Mouse (Mus musculus): ENCODE data around the gene Rac3. TPM values are rescaled to one million over a fixed set of nuclear protein-coding genes. Genes with fewer than 3 reads are reported as not detected.
"Not testable (repeated sequence)": the region's sequence is repeated elsewhere in the genome, so short reads cannot be mapped to it uniquely, and the experiment has no call there.

Gene Rac3
- polyA plus RNA-seq, 1 experiment, result 2.5 TPM

GRCm38 (mm10) chr11:120747974-120748373 lies 26.7 kb downstream of the Rac3 start:
- Histone ChIP-seq H3K36me3 (ENCODE audit: control insufficient read depth, insufficient read depth) (no peaks in the 10 kb centered on the region), H3K4me3 (ENCODE audit: insufficient read depth, poor library complexity, severe bottlenecking) (no peak overlapping the region), H3ac (ENCODE audit: control insufficient read depth, insufficient read length, low read depth) (no peak overlapping the region), H3K79me3 (ENCODE audit: low read depth) (no peaks in the 10 kb centered on the region), H3K27me3 (ENCODE audit: control insufficient read depth, insufficient read depth, insufficient read length) (peaks cover 6% of the 10 kb centered on the region), H3K79me2 (ENCODE audit: control insufficient read depth, insufficient read depth) (no peaks in the 10 kb centered on the region)
- TF ChIP-seq MYOD1 (IDR thresholded peaks at IDR 0.05; ENCODE audit: control insufficient read depth, insufficient read length, low read depth) (no peak), FOSL1 (IDR thresholded peaks at IDR 0.05; ENCODE audit: insufficient read depth, low read length, poor library complexity, severe bottlenecking) (no peak), MYOG (IDR thresholded peaks at IDR 0.05; ENCODE audit: control insufficient read depth, extremely low read depth, insufficient read length) (no peak), CEBPB (IDR thresholded peaks at IDR 0.05; ENCODE audit: low read depth) (no peak), MAX (IDR thresholded peaks at IDR 0.05) (no peak), CTCF (IDR thresholded peaks at IDR 0.05; ENCODE audit: control insufficient read depth, insufficient read depth, insufficient read length) (no peak), USF1 (IDR thresholded peaks at IDR 0.05; ENCODE audit: low read depth) (no peak)

- no peaks in the 10 kb centered on the region for H3K79me2 ChIP-seq (ENCODE audit: control insufficient read depth, insufficient read depth)
- peaks cover 3% of the 10 kb centered on the region for H3K27me3 ChIP-seq (ENCODE audit: control insufficient read depth, insufficient read depth, insufficient read length)
- H3K79me3 ChIP-seq (ENCODE audit: low read depth), result no peaks in the 10 kb centered on the region
- H3K4me3 ChIP-seq (ENCODE audit: insufficient read depth, poor library complexity, severe bottlenecking), result no peak overlapping the region
- no peak overlapping the region for H3ac ChIP-seq (ENCODE audit: control insufficient read depth, insufficient read length, low read depth)
- no peaks in the 10 kb centered on the region for H3K36me3 ChIP-seq (ENCODE audit: control insufficient read depth, insufficient read depth)
- no peak for TF ChIP-seq MYOG (IDR thresholded peaks at IDR 0.05; ENCODE audit: control insufficient read depth, extremely low read depth, insufficient read length)
- peak; percentile 28 for TF ChIP-seq CTCF (IDR thresholded peaks at IDR 0.05; ENCODE audit: control insufficient read depth, insufficient read depth, insufficient read length)
- TF ChIP-seq MAX (IDR thresholded peaks at IDR 0.05), result no peak
- no peak for TF ChIP-seq FOSL1 (IDR thresholded peaks at IDR 0.05; ENCODE audit: insufficient read depth, low read length, poor library complexity, severe bottlenecking)
- no peak for TF ChIP-seq MYOD1 (IDR thresholded peaks at IDR 0.05; ENCODE audit: control insufficient read depth, insufficient read length, low read depth)
These were observed 28.2 kb downstream of the Rac3 start for GRCm38 (mm10) chr11:120749430-120749829.

GRCm38 (mm10) chr11:120751606-120752005 lies 30.3 kb downstream of the Rac3 start:
- Histone ChIP-seq H3K27me3 (ENCODE audit: control insufficient read depth, insufficient read depth, insufficient read length) (no peaks in the 10 kb centered on the region), H3K4me3 (ENCODE audit: insufficient read depth, poor library complexity, severe bottlenecking) (no peak overlapping the region), H3K79me2 (ENCODE audit: control insufficient read depth, insufficient read depth) (no peaks in the 10 kb centered on the region), H3ac (ENCODE audit: control insufficient read depth, insufficient read length, low read depth) (no peak overlapping the region), H3K36me3 (ENCODE audit: control insufficient read depth, insufficient read depth) (no peaks in the 10 kb centered on the region), H3K79me3 (ENCODE audit: low read depth) (no peaks in the 10 kb centered on the region)
- TF ChIP-seq USF1 (IDR thresholded peaks at IDR 0.05; ENCODE audit: low read depth), result no peak
- TF ChIP-seq MYOG (IDR thresholded peaks at IDR 0.05; ENCODE audit: control insufficient read depth, extremely low read depth, insufficient read length), result no peak
- TF ChIP-seq CTCF (IDR thresholded peaks at IDR 0.05; ENCODE audit: control insufficient read depth, insufficient read depth, insufficient read length), result no peak

- no peak for TF ChIP-seq FOSL1 (IDR thresholded peaks at IDR 0.05; ENCODE audit: insufficient read depth, low read length, poor library complexity, severe bottlenecking)
- no peak for TF ChIP-seq MAX (IDR thresholded peaks at IDR 0.05)
- no peak for TF ChIP-seq CTCF (IDR thresholded peaks at IDR 0.05; ENCODE audit: control insufficient read depth, insufficient read depth, insufficient read length)
- no peak for TF ChIP-seq MYOD1 (IDR thresholded peaks at IDR 0.05; ENCODE audit: control insufficient read depth, insufficient read length, low read depth)
- no peak for TF ChIP-seq MYOG (IDR thresholded peaks at IDR 0.05; ENCODE audit: control insufficient read depth, extremely low read depth, insufficient read length)
- TF ChIP-seq CEBPB (IDR thresholded peaks at IDR 0.05; ENCODE audit: low read depth), result no peak
- TF ChIP-seq USF1 (IDR thresholded peaks at IDR 0.05; ENCODE audit: low read depth), result no peak
These were observed 39.0 kb downstream of the Rac3 start for GRCm38 (mm10) chr11:120760236-120760635.

GRCm38 (mm10) chr11:120761811-120762671 lies 40.8 kb downstream of the Rac3 start:
- H3ac ChIP-seq (ENCODE audit: control insufficient read depth, insufficient read length, low read depth), result no peak overlapping the region
- no peaks in the 10 kb centered on the region for H3K79me3 ChIP-seq (ENCODE audit: low read depth)
- no peaks in the 10 kb centered on the region for H3K27me3 ChIP-seq (ENCODE audit: control insufficient read depth, insufficient read depth, insufficient read length)
- H3K4me3 ChIP-seq (ENCODE audit: insufficient read depth, poor library complexity, severe bottlenecking), result no peak overlapping the region
- peak; percentile 52 for TF ChIP-seq MAX (IDR thresholded peaks at IDR 0.05)
- no peak for TF ChIP-seq CEBPB (IDR thresholded peaks at IDR 0.05; ENCODE audit: low read depth)
- TF ChIP-seq CTCF (IDR thresholded peaks at IDR 0.05; ENCODE audit: control insufficient read depth, insufficient read depth, insufficient read length), result no peak
- no peaks in the 10 kb centered on the region for H3K79me2 ChIP-seq (ENCODE audit: control insufficient read depth, insufficient read depth)
- no peaks in the 10 kb centered on the region for H3K36me3 ChIP-seq (ENCODE audit: control insufficient read depth, insufficient read depth)

More at GRCm38 (mm10) chr11:120760236-120760635, 39.0 kb downstream of the Rac3 start:
- Histone ChIP-seq H3K4me3 (ENCODE audit: insufficient read depth, poor library complexity, severe bottlenecking) (no peak overlapping the region), H3K79me2 (ENCODE audit: control insufficient read depth, insufficient read depth) (no peaks in the 10 kb centered on the region), H3ac (ENCODE audit: control insufficient read depth, insufficient read length, low read depth) (no peak overlapping the region), H3K27me3 (ENCODE audit: control insufficient read depth, insufficient read depth, insufficient read length) (no peaks in the 10 kb centered on the region), H3K79me3 (ENCODE audit: low read depth) (no peaks in the 10 kb centered on the region), H3K36me3 (ENCODE audit: control insufficient read depth, insufficient read depth) (no peaks in the 10 kb centered on the region)

- H3K27me3 ChIP-seq (ENCODE audit: control insufficient read depth, insufficient read depth, insufficient read length); H3K79me3 ChIP-seq (ENCODE audit: low read depth); H3K4me3 ChIP-seq (ENCODE audit: insufficient read depth, poor library complexity, severe bottlenecking); H3K79me2 ChIP-seq (ENCODE audit: control insufficient read depth, insufficient read depth); H3ac ChIP-seq (ENCODE audit: control insufficient read depth, insufficient read length, low read depth); H3K36me3 ChIP-seq (ENCODE audit: control insufficient read depth, insufficient read depth): not testable (repeated sequence)
These were observed 41.4 kb downstream of the Rac3 start, which contains the start of gene Hmga1b for GRCm38 (mm10) chr11:120762672-120763041. TSS of gene Hmga1b (plus strand) at chr11:120762794.

GRCm38 (mm10) chr11:120763121-120763999 lies 42.1 kb downstream of the Rac3 start:
- not testable (repeated sequence) for H3ac ChIP-seq (ENCODE audit: control insufficient read depth, insufficient read length, low read depth); H3K4me3 ChIP-seq (ENCODE audit: insufficient read depth, poor library complexity, severe bottlenecking); H3K36me3 ChIP-seq (ENCODE audit: control insufficient read depth, insufficient read depth); H3K79me3 ChIP-seq (ENCODE audit: low read depth); H3K27me3 ChIP-seq (ENCODE audit: control insufficient read depth, insufficient read depth, insufficient read length); H3K79me2 ChIP-seq (ENCODE audit: control insufficient read depth, insufficient read depth)

GRCm38 (mm10) chr11:120767023-120767422 lies 45.8 kb downstream of the Rac3 start:
- H3K79me3 ChIP-seq (ENCODE audit: low read depth); H3K36me3 ChIP-seq (ENCODE audit: control insufficient read depth, insufficient read depth); H3K4me3 ChIP-seq (ENCODE audit: insufficient read depth, poor library complexity, severe bottlenecking); H3K27me3 ChIP-seq (ENCODE audit: control insufficient read depth, insufficient read depth, insufficient read length); H3ac ChIP-seq (ENCODE audit: control insufficient read depth, insufficient read length, low read depth); H3K79me2 ChIP-seq (ENCODE audit: control insufficient read depth, insufficient read depth): not testable (repeated sequence)

Measured in C2C12 (cell line).